Mouse (Mus musculus): Measurements from ENCODE around the gene C2cd3. TPM values are rescaled to one million over a fixed set of nuclear protein-coding genes. Genes with fewer than 3 reads are reported as not detected.

Gene C2cd3
- polyA plus RNA-seq, 1 experiment from 2014 or later: 42.3 TPM

GRCm38 (mm10) chr7:100390166-100390565 is 18.1 kb downstream of the C2cd3 start:
- Histone ChIP-seq H3K27me3 (ENCODE audit: control insufficient read depth, insufficient read depth, low read length) (no peaks in the 10 kb centered on the region), H3K4me1 (ENCODE audit: control insufficient read depth, insufficient read depth, low read length) (no peaks in the 10 kb centered on the region), H3K4me3 (ENCODE audit: low read depth, low read length) (no peak overlapping the region), H3K9me3 (ENCODE audit: control insufficient read depth, low read length) (no peaks in the 10 kb centered on the region), H3K36me3 (ENCODE audit: control insufficient read depth, insufficient read depth, low read length) (peaks cover 12% of the 10 kb centered on the region), H3K27ac (ENCODE audit: low read depth, low read length) (no peak overlapping the region), H3K9ac (ENCODE audit: low read length) (no peak overlapping the region), H3K4me2 (ENCODE audit: low read depth) (no peak overlapping the region)
- DNase-seq (ENCODE audit: low spot score) (no peak), ATAC-seq (ENCODE audit: insufficient read depth, low FRiP score, low TSS enrichment) (no peak)
- 88% methylated on average over 8 of the region's 8 CpGs for WGBS

GRCm38 (mm10) chr7:100392265-100392664 is 20.2 kb downstream of the C2cd3 start:
- DNase-seq (ENCODE audit: low spot score) (no peak), ATAC-seq (ENCODE audit: insufficient read depth, low FRiP score, low TSS enrichment) (no peak)
- H3K36me3 ChIP-seq (ENCODE audit: control insufficient read depth, insufficient read depth, low read length): peaks cover 15% of the 10 kb centered on the region

GRCm38 (mm10) chr7:100399231-100399913 is 27.3 kb downstream of the C2cd3 start:
- H3K9me3 ChIP-seq (ENCODE audit: control insufficient read depth, low read length): no peaks in the 10 kb centered on the region
- no peak overlapping the region for H3K4me3 ChIP-seq (ENCODE audit: low read depth, low read length)
- peak; percentile 35 for DNase-seq (ENCODE audit: low spot score)
- no peak overlapping the region for H3K4me2 ChIP-seq (ENCODE audit: low read depth)
- ATAC-seq (ENCODE audit: insufficient read depth, low FRiP score, low TSS enrichment): peak; percentile 79; the same call in 1 of the 2 replicates
- no peak overlapping the region for H3K27ac ChIP-seq (ENCODE audit: low read depth, low read length)
- H3K9ac ChIP-seq (ENCODE audit: low read length): no peak overlapping the region
- no peaks in the 10 kb centered on the region for H3K4me1 ChIP-seq (ENCODE audit: control insufficient read depth, insufficient read depth, low read length)
- peaks cover 6% of the 10 kb centered on the region for H3K36me3 ChIP-seq (ENCODE audit: control insufficient read depth, insufficient read depth, low read length)
- H3K27me3 ChIP-seq (ENCODE audit: control insufficient read depth, insufficient read depth, low read length): no peaks in the 10 kb centered on the region
- 66% methylated on average over 8 of the region's 8 CpGs for WGBS

More at GRCm38 (mm10) chr7:100392265-100392664, 20.2 kb downstream of the C2cd3 start:
- Histone ChIP-seq H3K9ac (ENCODE audit: low read length) (no peak overlapping the region), H3K9me3 (ENCODE audit: control insufficient read depth, low read length) (no peaks in the 10 kb centered on the region), H3K4me1 (ENCODE audit: control insufficient read depth, insufficient read depth, low read length) (no peaks in the 10 kb centered on the region), H3K27ac (ENCODE audit: low read depth, low read length) (no peak overlapping the region), H3K4me3 (ENCODE audit: low read depth, low read length) (no peak overlapping the region), H3K27me3 (ENCODE audit: control insufficient read depth, insufficient read depth, low read length) (no peaks in the 10 kb centered on the region), H3K4me2 (ENCODE audit: low read depth) (no peak overlapping the region)
- WGBS: 81% methylated on average over 2 of the region's 2 CpGs

- ATAC-seq (ENCODE audit: insufficient read depth, low FRiP score, low TSS enrichment): no peak
- no peak for DNase-seq (ENCODE audit: low spot score)
- Histone ChIP-seq H3K9me3 (ENCODE audit: control insufficient read depth, low read length) (no peaks in the 10 kb centered on the region), H3K36me3 (ENCODE audit: control insufficient read depth, insufficient read depth, low read length) (peaks cover 4% of the 10 kb centered on the region), H3K27me3 (ENCODE audit: control insufficient read depth, insufficient read depth, low read length) (no peaks in the 10 kb centered on the region), H3K4me1 (ENCODE audit: control insufficient read depth, insufficient read depth, low read length) (no peaks in the 10 kb centered on the region), H3K27ac (ENCODE audit: low read depth, low read length) (no peak overlapping the region), H3K4me3 (ENCODE audit: low read depth, low read length) (no peak overlapping the region), H3K9ac (ENCODE audit: low read length) (no peak overlapping the region), H3K4me2 (ENCODE audit: low read depth) (no peak overlapping the region)
- whole genome bisulfite sequencing: 24% methylated on average over 4 of the region's 4 CpGs
Measured at GRCm38 (mm10) chr7:100400899-100401539, 29.0 kb downstream of the C2cd3 start.

GRCm38 (mm10) chr7:100402715-100403114 is 30.7 kb downstream of the C2cd3 start:
- ATAC-seq (ENCODE audit: insufficient read depth, low FRiP score, low TSS enrichment) (no peak), DNase-seq (ENCODE audit: low spot score) (no peak)
- H3K27me3 ChIP-seq (ENCODE audit: control insufficient read depth, insufficient read depth, low read length): no peaks in the 10 kb centered on the region
- H3K27ac ChIP-seq (ENCODE audit: low read depth, low read length): no peak overlapping the region
- H3K4me1 ChIP-seq (ENCODE audit: control insufficient read depth, insufficient read depth, low read length): no peaks in the 10 kb centered on the region
- 83% methylated on average over 4 of the region's 4 CpGs for WGBS
- H3K9me3 ChIP-seq (ENCODE audit: control insufficient read depth, low read length): no peaks in the 10 kb centered on the region
- H3K4me3 ChIP-seq (ENCODE audit: low read depth, low read length): no peak overlapping the region
- no peak overlapping the region for H3K9ac ChIP-seq (ENCODE audit: low read length)
- H3K36me3 ChIP-seq (ENCODE audit: control insufficient read depth, insufficient read depth, low read length): peaks cover 4% of the 10 kb centered on the region
- H3K4me2 ChIP-seq (ENCODE audit: low read depth): no peak overlapping the region

GRCm38 (mm10) chr7:100407677-100408076 is 35.6 kb downstream of the C2cd3 start:
- DNase-seq (ENCODE audit: low spot score): no peak
- Histone ChIP-seq H3K4me1 (ENCODE audit: control insufficient read depth, insufficient read depth, low read length) (no peaks in the 10 kb centered on the region), H3K9ac (ENCODE audit: low read length) (no peak overlapping the region), H3K27ac (ENCODE audit: low read depth, low read length) (no peak overlapping the region), H3K4me2 (ENCODE audit: low read depth) (no peak overlapping the region), H3K9me3 (ENCODE audit: control insufficient read depth, low read length) (no peaks in the 10 kb centered on the region), H3K36me3 (ENCODE audit: control insufficient read depth, insufficient read depth, low read length) (peaks cover 10% of the 10 kb centered on the region), H3K27me3 (ENCODE audit: control insufficient read depth, insufficient read depth, low read length) (no peaks in the 10 kb centered on the region), H3K4me3 (ENCODE audit: low read depth, low read length) (no peak overlapping the region)
- 95% methylated on average over 5 of the region's 5 CpGs for WGBS
- no peak for ATAC-seq (ENCODE audit: insufficient read depth, low FRiP score, low TSS enrichment)

GRCm38 (mm10) chr7:100408684-100409083 is 36.7 kb downstream of the C2cd3 start:
- no peak overlapping the region for H3K27ac ChIP-seq (ENCODE audit: low read depth, low read length)
- H3K4me3 ChIP-seq (ENCODE audit: low read depth, low read length): no peak overlapping the region
- H3K27me3 ChIP-seq (ENCODE audit: control insufficient read depth, insufficient read depth, low read length): no peaks in the 10 kb centered on the region
- 94% methylated on average over 4 of the region's 4 CpGs for WGBS
- H3K9ac ChIP-seq (ENCODE audit: low read length): no peak overlapping the region
- no peak for ATAC-seq (ENCODE audit: insufficient read depth, low FRiP score, low TSS enrichment)
- no peaks in the 10 kb centered on the region for H3K9me3 ChIP-seq (ENCODE audit: control insufficient read depth, low read length)
- DNase-seq (ENCODE audit: low spot score): no peak
- H3K4me2 ChIP-seq (ENCODE audit: low read depth): no peak overlapping the region
- peaks cover 12% of the 10 kb centered on the region for H3K36me3 ChIP-seq (ENCODE audit: control insufficient read depth, insufficient read depth, low read length)
- no peaks in the 10 kb centered on the region for H3K4me1 ChIP-seq (ENCODE audit: control insufficient read depth, insufficient read depth, low read length)

- Histone ChIP-seq H3K27ac (ENCODE audit: low read depth, low read length) (no peak overlapping the region), H3K9me3 (ENCODE audit: control insufficient read depth, low read length) (no peaks in the 10 kb centered on the region), H3K4me2 (ENCODE audit: low read depth) (no peak overlapping the region), H3K36me3 (ENCODE audit: control insufficient read depth, insufficient read depth, low read length) (peaks cover 21% of the 10 kb centered on the region), H3K4me3 (ENCODE audit: low read depth, low read length) (no peak overlapping the region), H3K4me1 (ENCODE audit: control insufficient read depth, insufficient read depth, low read length) (no peaks in the 10 kb centered on the region), H3K9ac (ENCODE audit: low read length) (no peak overlapping the region), H3K27me3 (ENCODE audit: control insufficient read depth, insufficient read depth, low read length) (no peaks in the 10 kb centered on the region)
- WGBS: 90% methylated on average over 3 of the region's 3 CpGs
- DNase-seq (ENCODE audit: low spot score): no peak
- no peak for ATAC-seq (ENCODE audit: insufficient read depth, low FRiP score, low TSS enrichment)
Measured at GRCm38 (mm10) chr7:100425795-100426194, 53.8 kb downstream of the C2cd3 start.

- H3K4me3 ChIP-seq (ENCODE audit: low read depth, low read length): no peak overlapping the region
- DNase-seq (ENCODE audit: low spot score) (peak; percentile 22), ATAC-seq (ENCODE audit: insufficient read depth, low FRiP score, low TSS enrichment) (no peak)
- no peak overlapping the region for H3K9ac ChIP-seq (ENCODE audit: low read length)
- WGBS: 81% methylated on average over 3 of the region's 3 CpGs
- H3K36me3 ChIP-seq (ENCODE audit: control insufficient read depth, insufficient read depth, low read length): peaks cover 22% of the 10 kb centered on the region
- no peaks in the 10 kb centered on the region for H3K4me1 ChIP-seq (ENCODE audit: control insufficient read depth, insufficient read depth, low read length)
- H3K27ac ChIP-seq (ENCODE audit: low read depth, low read length): no peak overlapping the region
- H3K27me3 ChIP-seq (ENCODE audit: control insufficient read depth, insufficient read depth, low read length): no peaks in the 10 kb centered on the region
- H3K9me3 ChIP-seq (ENCODE audit: control insufficient read depth, low read length): no peaks in the 10 kb centered on the region
- H3K4me2 ChIP-seq (ENCODE audit: low read depth): no peak overlapping the region
Measured at GRCm38 (mm10) chr7:100429102-100429501, 57.1 kb downstream of the C2cd3 start.
